Mouse (Mus musculus) small intestine, adult 2 months (tissue): Measurements from ENCODE around the gene Hist1h4c.

ENCODE experiments used
- CTCF ChIP-seq: fragments of 200-500 bp; IDR thresholded peaks from 2 replicates; pipeline ENCODE4 v1.5.1; 2012; ENCODE audit warnings: low read depth, mild to moderate bottlenecking, control low read depth, inconsistent platforms, low read length, moderate library complexity, mixed read lengths; ENCODE audit not compliant: insufficient replicate concordance, insufficient read length; ENCODE audit errors: extremely low read depth
- POLR2A ChIP-seq: fragments of 200-500 bp; IDR thresholded peaks from 2 replicates; pipeline ENCODE4 v1.6.1; 2012; ENCODE audit warnings: low read depth, mild to moderate bottlenecking, control low read depth, inconsistent platforms, low read length, moderate library complexity

GRCm38 (mm10) chr13:23740256-23740840 lies 42.1 kb upstream of the Hist1h4c start:
- TF ChIP-seq POLR2A (no peak), CTCF (no peak)
